Mouse (Mus musculus): ENCODE measurements at regions not wholly inside any gene's neighbourhood (a gene's known extent, or its start where the extent isn't known, plus 50 kb on each side); places are given as distances from the start of the nearest gene placed in this dataset.

GRCm38 (mm10) chr3:144318761-144319467, 113.9 kb upstream of the Lmo4 start:
- peak; percentile 73 for ATAC-seq
- no peak overlapping the region for H3K4me3 ChIP-seq
- no peak overlapping the region for H3K9ac ChIP-seq
- H3K4me1 ChIP-seq, result peaks cover 18% of the 10 kb centered on the region
- no peaks in the 10 kb centered on the region for H3K9me3 ChIP-seq (replicated peaks)
- no peaks in the 10 kb centered on the region for H3K27me3 ChIP-seq
- 0 out of 2 replicates have a peak overlapping the region, but pooled peaks have one; percentile 15 for H3K27ac ChIP-seq
- H3K36me3 ChIP-seq (ENCODE audit: poor library complexity, severe bottlenecking), result no peaks in the 10 kb centered on the region
- H3K4me2 ChIP-seq, result peak overlapping the region; percentile 43
- 21% methylated on average over 16 of the region's 16 CpGs for WGBS

GRCm38 (mm10) chr3:144310748-144311147, 105.7 kb upstream of the Lmo4 start:
- Histone ChIP-seq H3K9me3 (replicated peaks) (no peaks in the 10 kb centered on the region), H3K27ac (no peak overlapping the region), H3K9ac (no peak overlapping the region), H3K4me2 (no peak overlapping the region), H3K4me1 (no peaks in the 10 kb centered on the region), H3K4me3 (no peak overlapping the region), H3K27me3 (no peaks in the 10 kb centered on the region; the same call in 1 of the 2 replicates), H3K36me3 (ENCODE audit: poor library complexity, severe bottlenecking) (no peaks in the 10 kb centered on the region)
- no peak for ATAC-seq
- WGBS, result 88% methylated on average over 5 of the region's 5 CpGs

GRCm38 (mm10) chr3:144308616-144309015, 103.6 kb upstream of the Lmo4 start:
- no peaks in the 10 kb centered on the region for H3K36me3 ChIP-seq (ENCODE audit: poor library complexity, severe bottlenecking)
- H3K4me3 ChIP-seq, result no peak overlapping the region
- ATAC-seq, result peak; percentile 78; the same call in 1 of the 2 replicates
- no peaks in the 10 kb centered on the region; the same call in 1 of the 2 replicates for H3K27me3 ChIP-seq
- H3K4me1 ChIP-seq, result peaks cover 12% of the 10 kb centered on the region
- no peak overlapping the region for H3K27ac ChIP-seq
- H3K4me2 ChIP-seq, result no peak overlapping the region
- H3K9ac ChIP-seq, result no peak overlapping the region
- no peaks in the 10 kb centered on the region for H3K9me3 ChIP-seq (replicated peaks)
- WGBS, result 78% methylated on average over 4 of the region's 4 CpGs

GRCm38 (mm10) chr3:144307557-144307956, 102.5 kb upstream of the Lmo4 start:
- Histone ChIP-seq H3K4me1 (peaks cover 12% of the 10 kb centered on the region), H3K27ac (no peak overlapping the region), H3K9ac (no peak overlapping the region), H3K9me3 (replicated peaks) (no peaks in the 10 kb centered on the region), H3K27me3 (no peaks in the 10 kb centered on the region; the same call in 1 of the 2 replicates), H3K36me3 (ENCODE audit: poor library complexity, severe bottlenecking) (no peaks in the 10 kb centered on the region), H3K4me2 (no peak overlapping the region), H3K4me3 (no peak overlapping the region)
- 79% methylated on average over 3 of the region's 3 CpGs for WGBS
- ATAC-seq, result no peak

GRCm38 (mm10) chr3:144305456-144305855, 100.4 kb upstream of the Lmo4 start:
- no peak for ATAC-seq
- Histone ChIP-seq H3K36me3 (ENCODE audit: poor library complexity, severe bottlenecking) (no peaks in the 10 kb centered on the region), H3K4me2 (no peak overlapping the region), H3K27ac (no peak overlapping the region), H3K4me3 (no peak overlapping the region), H3K9ac (no peak overlapping the region), H3K4me1 (peaks cover 12% of the 10 kb centered on the region), H3K27me3 (no peaks in the 10 kb centered on the region), H3K9me3 (replicated peaks) (no peaks in the 10 kb centered on the region)
- WGBS, result 43% methylated on average over 4 of the region's 4 CpGs

GRCm38 (mm10) chr3:144304924-144305323, 99.9 kb upstream of the Lmo4 start:
- Histone ChIP-seq H3K9me3 (replicated peaks) (no peaks in the 10 kb centered on the region), H3K27ac (no peak overlapping the region), H3K27me3 (no peaks in the 10 kb centered on the region), H3K9ac (no peak overlapping the region), H3K4me2 (no peak overlapping the region), H3K36me3 (ENCODE audit: poor library complexity, severe bottlenecking) (no peaks in the 10 kb centered on the region), H3K4me1 (peaks cover 12% of the 10 kb centered on the region), H3K4me3 (no peak overlapping the region)
- WGBS, result 12% methylated on average over 4 of the region's 4 CpGs
- peak; percentile 44; the same call in 1 of the 2 replicates for ATAC-seq

- no peak overlapping the region for H3K4me2 ChIP-seq
- H3K27ac ChIP-seq, result no peak overlapping the region
- no peaks in the 10 kb centered on the region for H3K36me3 ChIP-seq (ENCODE audit: poor library complexity, severe bottlenecking)
- H3K4me1 ChIP-seq, result peaks cover 12% of the 10 kb centered on the region
- ATAC-seq, result no peak
- H3K27me3 ChIP-seq, result no peaks in the 10 kb centered on the region
- H3K9ac ChIP-seq, result no peak overlapping the region
- WGBS, result 91% methylated on average over 3 of the region's 3 CpGs
- no peak overlapping the region for H3K4me3 ChIP-seq
- H3K9me3 ChIP-seq (replicated peaks), result no peaks in the 10 kb centered on the region
Observed at GRCm38 (mm10) chr3:144302626-144303025, 97.6 kb upstream of the Lmo4 start.

- Histone ChIP-seq H3K4me1 (peaks cover 12% of the 10 kb centered on the region), H3K27ac (no peak overlapping the region), H3K9me3 (replicated peaks) (no peaks in the 10 kb centered on the region), H3K36me3 (ENCODE audit: poor library complexity, severe bottlenecking) (no peaks in the 10 kb centered on the region), H3K9ac (no peak overlapping the region), H3K4me2 (no peak overlapping the region), H3K4me3 (no peak overlapping the region), H3K27me3 (no peaks in the 10 kb centered on the region)
- 89% methylated on average over 3 of the region's 3 CpGs for WGBS
- ATAC-seq, result no peak
Observed at GRCm38 (mm10) chr3:144301068-144301467, 96.0 kb upstream of the Lmo4 start.

- H3K27ac ChIP-seq, result no peak overlapping the region
- H3K4me2 ChIP-seq, result no peak overlapping the region
- 95% methylated on average over 5 of the region's 5 CpGs for WGBS
- no peak for ATAC-seq
- H3K4me3 ChIP-seq, result no peak overlapping the region
- H3K4me1 ChIP-seq, result no peaks in the 10 kb centered on the region
- H3K9ac ChIP-seq, result no peak overlapping the region
- H3K27me3 ChIP-seq, result no peaks in the 10 kb centered on the region
- no peaks in the 10 kb centered on the region for H3K9me3 ChIP-seq (replicated peaks)
- H3K36me3 ChIP-seq (ENCODE audit: poor library complexity, severe bottlenecking), result no peaks in the 10 kb centered on the region
Observed at GRCm38 (mm10) chr3:144299239-144299638, 94.2 kb upstream of the Lmo4 start.

- Histone ChIP-seq H3K4me3 (no peak overlapping the region), H3K36me3 (ENCODE audit: poor library complexity, severe bottlenecking) (no peaks in the 10 kb centered on the region), H3K9ac (no peak overlapping the region), H3K9me3 (replicated peaks) (no peaks in the 10 kb centered on the region), H3K27me3 (no peaks in the 10 kb centered on the region), H3K4me1 (peaks cover 3% of the 10 kb centered on the region; the same call in 1 of the 2 replicates), H3K4me2 (no peak overlapping the region), H3K27ac (no peak overlapping the region)
- WGBS, result 61% methylated on average over 3 of the region's 3 CpGs
- 0 out of 2 replicates have a peak, but pooled peaks have one; percentile 38 for ATAC-seq
Observed at GRCm38 (mm10) chr3:144289489-144289888, 84.5 kb upstream of the Lmo4 start.

GRCm38 (mm10) chr3:144286100-144286499, 81.1 kb upstream of the Lmo4 start:
- no peaks in the 10 kb centered on the region for H3K36me3 ChIP-seq (ENCODE audit: poor library complexity, severe bottlenecking)
- no peak overlapping the region for H3K4me2 ChIP-seq
- H3K9ac ChIP-seq, result no peak overlapping the region
- H3K27ac ChIP-seq, result no peak overlapping the region
- no peak for ATAC-seq
- H3K9me3 ChIP-seq (replicated peaks), result no peaks in the 10 kb centered on the region
- H3K4me1 ChIP-seq, result peaks cover 3% of the 10 kb centered on the region; the same call in 1 of the 2 replicates
- H3K4me3 ChIP-seq, result no peak overlapping the region
- no peaks in the 10 kb centered on the region for H3K27me3 ChIP-seq
- WGBS, result 92% methylated on average over 8 of the region's 8 CpGs

GRCm38 (mm10) chr3:144284326-144284725, 79.3 kb upstream of the Lmo4 start:
- Histone ChIP-seq H3K9me3 (replicated peaks) (no peaks in the 10 kb centered on the region), H3K4me1 (peaks cover under 1% of the 10 kb centered on the region; the same call in 1 of the 2 replicates), H3K4me2 (no peak overlapping the region), H3K36me3 (ENCODE audit: poor library complexity, severe bottlenecking) (no peaks in the 10 kb centered on the region), H3K27me3 (no peaks in the 10 kb centered on the region), H3K9ac (no peak overlapping the region), H3K4me3 (no peak overlapping the region), H3K27ac (no peak overlapping the region)
- WGBS, result 88% methylated on average over 3 of the region's 3 CpGs
- no peak for ATAC-seq

- Histone ChIP-seq H3K4me2 (no peak overlapping the region), H3K27ac (no peak overlapping the region), H3K4me1 (no peaks in the 10 kb centered on the region), H3K9ac (no peak overlapping the region), H3K36me3 (ENCODE audit: poor library complexity, severe bottlenecking) (no peaks in the 10 kb centered on the region), H3K9me3 (replicated peaks) (no peaks in the 10 kb centered on the region), H3K27me3 (no peaks in the 10 kb centered on the region), H3K4me3 (no peak overlapping the region)
- 60% methylated on average over 5 of the region's 5 CpGs for WGBS
- peak; percentile 53; the same call in 1 of the 2 replicates for ATAC-seq
Observed at GRCm38 (mm10) chr3:144273115-144273514, 68.1 kb upstream of the Lmo4 start.
